Comparison of ENCODE assay signal across 11 mouse cellular contexts in genomic region chr3:68720258-68720657, GRCm38 (mm10). TPM values are rescaled to one million over a fixed set of nuclear protein-coding genes. Genes with fewer than 3 reads are reported as not detected.
DNase-seq lines count a peak whose midpoint lies in the region; ATAC-seq and TF ChIP-seq lines count a peak whose summit lies in the region.
"Had no signal": no experiment of that assay in that cellular context is flagged by ENCODE, and none has a peak within 500 bp of the region (broad histone marks: within the 10 kb centered on the region; RNA-seq: fewer than 3 reads in every experiment).

No protein-coding gene starts in this region.

- no peak overlapping the region for H3K4me2 ChIP-seq in neural tube, embryonic 15.5 days
- H3K4me2 ChIP-seq in kidney, postnatal 0 days (ENCODE audit: low read length): no peak overlapping the region
- no peak overlapping the region for H3K4me2 ChIP-seq in midbrain, embryonic 15.5 days
- H3K4me2 ChIP-seq: stomach, embryonic 15.5 days had no signal

- H3K4me1 ChIP-seq in neural tube, embryonic 15.5 days: no peaks in the 10 kb centered on the region
- no peaks in the 10 kb centered on the region; the same call in 1 of the 2 replicates for H3K4me1 ChIP-seq in kidney, postnatal 0 days (replicated peaks; ENCODE audit: insufficient read depth, low read length)
- no peaks in the 10 kb centered on the region for H3K4me1 ChIP-seq in midbrain, embryonic 15.5 days
- H3K4me1 ChIP-seq: stomach, embryonic 15.5 days had no signal

- H3K4me3 ChIP-seq in neural tube, embryonic 15.5 days (replicated peaks): no peak overlapping the region
- H3K4me3 ChIP-seq in kidney, postnatal 0 days (replicated peaks; ENCODE audit: low read depth, low read length): no peak overlapping the region
- H3K4me3 ChIP-seq in midbrain, embryonic 15.5 days: no peak overlapping the region
- H3K4me3 ChIP-seq: stomach, embryonic 15.5 days had no signal

- ATAC-seq in neural tube, embryonic 15.5 days (ENCODE audit: low FRiP score): no peak
- ATAC-seq in kidney, postnatal 0 days (replicated peaks; ENCODE audit: low FRiP score, low read depth): peak; percentile 71
- ATAC-seq in midbrain, embryonic 15.5 days (replicated peaks): peak; percentile 52; the same call in 1 of the 2 replicates

- intact Hi-C loops in gastrocnemius, postnatal 36 days (cut with DNase I): no loop called here

- WGBS in neural tube, embryonic 15.5 days: 41% methylated on average over 13 of the region's 13 CpGs
- 46% methylated on average over 13 of the region's 13 CpGs for WGBS in kidney, postnatal 0 days
- WGBS in midbrain, embryonic 15.5 days: 42% methylated on average over 13 of the region's 13 CpGs

- peak; percentile 80 for TF ChIP-seq CTCF in kidney, postnatal 0 days (IDR thresholded peaks at IDR 0.05; ENCODE audit: low read depth)

- H3K27ac ChIP-seq in neural tube, embryonic 15.5 days (replicated peaks): no peak overlapping the region
- no peak overlapping the region for H3K27ac ChIP-seq in kidney, postnatal 0 days
- no peak overlapping the region for H3K27ac ChIP-seq in midbrain, embryonic 15.5 days
- H3K27ac ChIP-seq: macrophage; stomach, embryonic 15.5 days had no signal

- no peaks in the 10 kb centered on the region for H3K9me3 ChIP-seq in neural tube, embryonic 15.5 days (replicated peaks)
- H3K9me3 ChIP-seq in kidney, postnatal 0 days (replicated peaks; ENCODE audit: low read length): no peaks in the 10 kb centered on the region
- H3K9me3 ChIP-seq in midbrain, embryonic 15.5 days: no peaks in the 10 kb centered on the region
- H3K9me3 ChIP-seq: stomach, embryonic 15.5 days had no signal

- DNase-seq in gastrocnemius, postnatal 10 days: peak; percentile 65
- no peak for DNase-seq in gastrocnemius, postnatal 36 days
- DNase-seq in neural tube, embryonic 10.5 days (ENCODE audit: extremely low spot score, low spot score): peak; percentile 61
- DNase-seq in embryo, embryonic 11 days: peak; percentile 69
- DNase-seq in kidney, postnatal 0 days (ENCODE audit: low spot score): peak; percentile 46
- no peak for DNase-seq in c-Kit-positive CD71-positive TER-119-positive erythroid progenitor cells, embryonic 14.5 days (ENCODE audit: low spot score)

- no peak overlapping the region for H3K9ac ChIP-seq in neural tube, embryonic 15.5 days (replicated peaks)
- H3K9ac ChIP-seq in kidney, postnatal 0 days (ENCODE audit: low read depth, low read length): no peak overlapping the region
- no peak overlapping the region for H3K9ac ChIP-seq in midbrain, embryonic 15.5 days
- H3K9ac ChIP-seq: stomach, embryonic 15.5 days had no signal

- H3K27me3 ChIP-seq in neural tube, embryonic 15.5 days (replicated peaks): no peaks in the 10 kb centered on the region
- no peaks in the 10 kb centered on the region for H3K27me3 ChIP-seq in kidney, postnatal 0 days (ENCODE audit: insufficient read depth, low read length)
- no peaks in the 10 kb centered on the region for H3K27me3 ChIP-seq in midbrain, embryonic 15.5 days (replicated peaks)
- H3K27me3 ChIP-seq: stomach, embryonic 15.5 days had no signal

- no peaks in the 10 kb centered on the region for H3K36me3 ChIP-seq in neural tube, embryonic 15.5 days
- H3K36me3 ChIP-seq in kidney, postnatal 0 days (ENCODE audit: insufficient read depth, low read length): no peaks in the 10 kb centered on the region
- no peaks in the 10 kb centered on the region for H3K36me3 ChIP-seq in midbrain, embryonic 15.5 days (replicated peaks)
- H3K36me3 ChIP-seq: stomach, embryonic 15.5 days had no signal

RNA-seq across cellular contexts. Expression of gene Il12a, which starts 29.8 kb away (rescaled TPM):
- total RNA-seq in gastrocnemius, postnatal 10 days (2021): 1 to 10 TPM; 4.7 to 6.2 TPM
- 1 to 10 TPM; 3.9 to 7.3 TPM for total RNA-seq in gastrocnemius, postnatal 36 days (2021)
- not detected in 2 replicates for polyA plus RNA-seq in neural tube, embryonic 15.5 days (2015; fragmentation: Nextera tagmentation; extraction: Ambion mirVana)
- 0.14 and 0.72 TPM in 2 replicates for polyA plus RNA-seq in kidney, postnatal 0 days (2015; fragmentation: Nextera tagmentation; extraction: Ambion mirVana)
- not detected in 2 replicates for polyA plus RNA-seq in midbrain, embryonic 15.5 days (2015; fragmentation: Nextera tagmentation; extraction: Ambion mirVana)
- polyA plus RNA-seq: gonadal fat pad, adult 2 months had no signal

Comparison
In these comparisons a context has a peak if more than half of its experiments do, and no peak if none do; other contexts are left out.
1. DNase-seq: peak in gastrocnemius, postnatal 10 days (single experiment), neural tube, embryonic 10.5 days (single experiment), embryo, embryonic 11 days (single experiment) and kidney, postnatal 0 days (single experiment); none in gastrocnemius, postnatal 36 days (0 of 2) and c-Kit-positive CD71-positive TER-119-positive erythroid progenitor cells, embryonic 14.5 days (single experiment).